Mouse (Mus musculus): ENCODE measurements at regions not wholly inside any gene's neighbourhood (a gene's known extent, or its start where the extent isn't known, plus 50 kb on each side); places are given as distances from the start of the nearest gene placed in this dataset.

DNA sequence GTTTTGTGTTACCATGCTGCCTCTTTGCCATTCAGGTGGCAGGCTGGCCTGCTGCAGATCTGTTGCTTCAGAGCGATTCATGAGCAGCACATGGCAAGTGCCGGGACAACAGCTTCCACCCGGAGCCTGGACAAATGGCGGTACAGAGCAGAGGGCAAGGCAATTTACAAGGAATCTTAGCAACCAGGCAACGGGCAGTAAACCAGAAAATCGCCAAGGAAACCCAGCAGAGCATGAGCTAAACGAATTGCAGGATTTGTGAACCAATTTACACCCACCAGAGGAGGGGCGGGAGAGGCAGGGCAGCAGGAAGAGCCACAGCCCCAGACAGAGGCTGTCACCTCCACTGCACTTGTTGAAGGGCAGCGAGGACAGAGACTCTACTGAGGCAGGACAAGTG lies 60.5 kb upstream of the Loxl4 start:
- peak; percentile 40 to 57 for DNase-seq (ENCODE audit: low spot score in 2 of 2)

DNA sequence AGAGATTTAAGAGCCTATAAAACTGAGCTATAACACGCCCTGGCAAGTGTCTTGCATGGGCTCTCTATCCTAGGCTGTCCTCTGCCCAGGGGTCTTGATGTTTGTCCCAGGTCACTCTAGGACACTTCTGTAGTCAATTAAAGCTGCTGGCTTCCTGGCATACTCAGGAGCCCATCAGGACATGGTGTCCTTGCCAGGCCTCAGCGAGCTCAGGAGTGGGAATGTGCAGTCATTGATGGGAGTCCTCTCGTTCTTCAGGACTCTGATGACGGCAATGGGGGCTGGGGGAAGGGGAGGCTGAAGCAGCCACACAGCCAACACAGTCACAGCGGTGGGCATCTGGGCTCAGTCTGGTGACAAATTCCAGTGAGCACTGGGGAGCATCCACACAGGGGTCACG lies 57.3 kb upstream of the Loxl4 start:
- DNase-seq (ENCODE audit: low spot score in 2 of 2) = no peak

DNA sequence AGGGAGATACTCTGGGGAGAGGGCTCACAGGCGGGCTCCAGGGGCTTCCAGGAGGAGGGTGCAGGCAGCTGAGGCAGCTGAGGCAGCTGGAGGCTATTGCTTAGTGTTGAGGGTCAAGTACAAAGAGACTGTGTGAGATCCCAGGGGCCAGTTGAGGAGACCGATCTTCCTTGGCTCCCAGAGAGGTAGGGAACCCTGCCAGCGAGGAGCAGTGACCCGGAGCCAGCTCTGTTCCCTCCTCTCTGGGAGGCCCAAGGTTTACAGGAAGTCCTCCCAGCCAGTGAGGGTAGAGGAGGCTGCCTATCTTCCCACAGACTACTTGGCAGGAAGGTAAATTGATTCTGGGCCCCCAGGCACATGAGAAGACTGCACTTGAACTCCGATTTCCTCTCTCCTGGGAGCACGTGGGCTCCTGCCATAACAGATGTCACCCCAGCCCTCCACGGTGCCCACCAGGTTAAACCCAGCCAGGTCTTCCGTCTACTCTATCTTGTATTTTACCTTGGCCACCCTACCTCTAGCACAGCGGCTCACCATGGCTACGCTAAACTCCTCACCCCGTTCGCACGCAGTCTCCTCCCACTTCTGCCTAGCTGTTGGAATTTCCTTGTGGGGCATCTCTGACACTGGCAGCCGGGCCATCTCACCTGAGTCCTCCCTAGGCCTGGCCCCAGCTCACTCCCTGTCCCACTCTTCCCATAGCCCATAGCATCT lies 55.9 kb upstream of the Loxl4 start:
- DNase-seq (ENCODE audit: low spot score in 2 of 2) = no peak

DNA sequence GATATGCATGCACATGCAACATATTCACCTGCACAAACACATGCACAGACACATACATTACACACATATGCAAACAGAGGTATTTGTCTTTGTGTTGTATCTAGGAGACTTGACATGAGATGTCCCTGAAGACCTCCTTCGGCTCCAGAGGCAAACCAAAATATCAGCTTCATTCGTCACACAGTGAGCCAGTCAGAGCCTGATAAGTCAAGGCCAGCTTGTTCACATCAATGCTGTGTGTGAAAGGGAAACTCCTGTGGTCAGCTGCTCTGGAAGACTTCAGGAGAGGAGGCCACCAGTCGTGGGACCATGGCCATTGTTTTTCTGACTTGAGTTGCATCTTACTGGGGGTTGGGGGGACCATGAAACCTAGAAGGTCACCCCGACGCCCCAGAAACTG lies 54.3 kb upstream of the Loxl4 start:
- no peak for DNase-seq (ENCODE audit: low spot score in 2 of 2)

Data from frontal cortex, postnatal 14 days (tissue).